Mouse (Mus musculus): ENCODE measurements around the gene Hrk. TPM values are rescaled to one million over a fixed set of nuclear protein-coding genes. Genes with fewer than 3 reads are reported as not detected.

The Hrk gene
- polyA plus RNA-seq (2012; rRNA removed; ENCODE audit: low replicate concordance): not detected in 2 replicates

GRCm38 (mm10) chr5:118164581-118164980 lies at the start of gene Hrk:
Hrk (plus strand) TSS chr5:118164648.

GRCm38 (mm10) chr5:118154839-118155564 lies 9.4 kb upstream of the Hrk start, which contains the start of gene Fbxw8:
Fbxw8 (minus strand) TSS chr5:118155464.

Other genes starting within 250 kb of the Hrk start
- 9.3 and 11.0 TPM in 2 replicates for gene Fbxo21, start 187.9 kb upstream of the Hrk start, polyA plus RNA-seq (2012; rRNA removed; ENCODE audit: low replicate concordance)
- gene Tesc, start 136.9 kb upstream of the Hrk start, polyA plus RNA-seq (2012; rRNA removed; ENCODE audit: low replicate concordance): 18.5 and 44.9 TPM in 2 replicates
- 25.7 and 29.0 TPM in 2 replicates for gene Fbxw8, start 9.2 kb upstream of the Hrk start, polyA plus RNA-seq (2012; rRNA removed; ENCODE audit: low replicate concordance)
- 0.81 and 1.6 TPM in 2 replicates for gene Rnft2, start 80.5 kb downstream of the Hrk start, polyA plus RNA-seq (2012; rRNA removed; ENCODE audit: low replicate concordance)
- gene 2410131K14Rik, start 80.6 kb downstream of the Hrk start, polyA plus RNA-seq (2012; rRNA removed; ENCODE audit: low replicate concordance): 2.7 and 3.7 TPM in 2 replicates